Mouse (Mus musculus): ENCODE measurements around the gene Gm5798. TPM values are rescaled to one million over a fixed set of nuclear protein-coding genes. Genes with fewer than 3 reads are reported as not detected.
"Not testable (repeated sequence)": the region's sequence is repeated elsewhere in the genome, so short reads cannot be mapped to it uniquely, and the experiment has no call there.

The Gm5798 gene
- polyA plus RNA-seq (2015; fragmentation: Nextera tagmentation; extraction: Ambion mirVana): not detected in 2 replicates

- WGBS: 57% methylated on average over 2 of the region's 2 CpGs
- not testable (repeated sequence) for H3K9ac ChIP-seq; H3K9me3 ChIP-seq (replicated peaks); H3K27me3 ChIP-seq; H3K4me2 ChIP-seq (replicated peaks); ATAC-seq (ENCODE audit: insufficient number of reproducible peaks, low FRiP score, low TSS enrichment, low read depth); H3K27ac ChIP-seq (replicated peaks); H3K4me3 ChIP-seq (replicated peaks); H3K4me1 ChIP-seq; H3K36me3 ChIP-seq
Observed at GRCm38 (mm10) chr14:41348309-41348708, at the start of gene Gm5798. TSS of gene Gm5798 (plus strand) at chr14:41348609.

DNA sequence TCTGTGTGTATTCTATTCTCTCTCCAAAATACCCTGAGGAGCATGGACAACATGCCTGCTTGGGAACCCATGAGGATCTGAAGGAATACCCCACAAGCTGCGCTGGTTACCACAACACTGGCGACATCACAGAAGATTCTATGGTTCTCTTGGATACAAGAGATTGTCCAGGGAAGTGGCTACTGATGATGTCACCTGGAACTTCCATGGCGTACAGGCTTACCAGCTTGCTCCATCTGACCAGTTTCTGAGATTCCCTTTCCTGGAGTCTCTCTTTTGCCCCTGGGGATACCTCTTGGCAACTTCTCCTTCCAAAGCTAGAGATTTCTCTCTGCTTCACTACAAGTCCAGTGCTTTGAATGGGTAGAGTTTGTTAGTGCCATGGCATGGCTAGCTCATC, 37.9 kb downstream of the Gm5798 start, which contains the start of gene Gm7945:
Gene Gm7945 (minus strand): TSS at position 101 of the 400 bp plus-strand sequence.
- H3K27ac ChIP-seq (replicated peaks); H3K4me1 ChIP-seq; H3K4me2 ChIP-seq (replicated peaks); ATAC-seq (ENCODE audit: insufficient number of reproducible peaks, low FRiP score, low TSS enrichment, low read depth); H3K4me3 ChIP-seq (replicated peaks); H3K9ac ChIP-seq; H3K36me3 ChIP-seq; H3K27me3 ChIP-seq; H3K9me3 ChIP-seq (replicated peaks): not testable (repeated sequence)
- WGBS: no CpG with 5 or more reads among the region's 3 CpGs

Other genes with a start within 250 kb of the Gm5798 start
- gene Mat1a, start 243.6 kb upstream of the Gm5798 start, polyA plus RNA-seq (2015; fragmentation: Nextera tagmentation; extraction: Ambion mirVana): not detected in 2 replicates
- not detected in 2 replicates for gene Sftpa1, start 216.8 kb upstream of the Gm5798 start, polyA plus RNA-seq (2015; fragmentation: Nextera tagmentation; extraction: Ambion mirVana)
- not detected in 2 replicates for gene Mbl1, start 197.2 kb upstream of the Gm5798 start, polyA plus RNA-seq (2015; fragmentation: Nextera tagmentation; extraction: Ambion mirVana)
- gene Sftpd, start 163.5 kb upstream of the Gm5798 start, polyA plus RNA-seq (2015; fragmentation: Nextera tagmentation; extraction: Ambion mirVana): 2.3 and 2.6 TPM in 2 replicates
- gene Gm2832, start 69.8 kb upstream of the Gm5798 start, polyA plus RNA-seq (2015; fragmentation: Nextera tagmentation; extraction: Ambion mirVana): not detected in 2 replicates
- gene Gm7945, start 37.8 kb downstream of the Gm5798 start, polyA plus RNA-seq (2015; fragmentation: Nextera tagmentation; extraction: Ambion mirVana): not detected in 2 replicates
- not detected in 2 replicates for gene Gm6482, start 59.7 kb downstream of the Gm5798 start, polyA plus RNA-seq (2015; fragmentation: Nextera tagmentation; extraction: Ambion mirVana)
- gene Gm7954, start 104.9 kb downstream of the Gm5798 start, polyA plus RNA-seq (2015; fragmentation: Nextera tagmentation; extraction: Ambion mirVana): not detected in 2 replicates
- gene Gm3486, start 140.9 kb downstream of the Gm5798 start, polyA plus RNA-seq (2015; fragmentation: Nextera tagmentation; extraction: Ambion mirVana): not detected in 2 replicates
- gene Gm7970, start 207.0 kb downstream of the Gm5798 start, polyA plus RNA-seq (2015; fragmentation: Nextera tagmentation; extraction: Ambion mirVana): not detected in 2 replicates
- not detected in 2 replicates for gene 1700049E17Rik2, start 224.6 kb downstream of the Gm5798 start, polyA plus RNA-seq (2015; fragmentation: Nextera tagmentation; extraction: Ambion mirVana)